Mouse (Mus musculus): ENCODE data around the gene Cldn14.
"Not testable (repeated sequence)": the region's sequence is repeated elsewhere in the genome, so short reads cannot be mapped to it uniquely, and the experiment has no call there.

Cldn14 gene

DNA sequence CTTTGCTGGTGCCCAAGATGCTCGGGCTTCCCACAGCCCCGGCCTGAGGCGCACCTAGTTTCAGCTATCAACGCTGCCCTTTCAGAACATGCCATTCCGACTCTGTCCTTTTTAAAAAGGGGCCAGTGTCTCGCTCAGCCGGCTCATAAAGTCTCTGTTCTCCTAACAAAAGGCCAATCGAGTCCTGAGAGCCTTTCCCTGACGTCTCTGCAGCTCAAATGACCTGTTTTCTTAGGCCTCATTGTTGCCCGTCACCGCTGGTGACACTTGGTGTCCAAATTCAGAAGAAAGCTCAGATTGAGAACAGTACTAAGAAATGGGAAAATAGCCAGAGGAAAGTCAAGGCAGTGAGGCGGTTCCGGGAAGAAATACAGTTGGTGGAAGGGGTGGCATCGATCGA is at the start of gene Cldn14:
Cldn14 (minus strand) TSS at position 101 of the 400 bp plus-strand sequence.
- in situ Hi-C loops (cut with MseI, MboI) = no loop called here

DNA sequence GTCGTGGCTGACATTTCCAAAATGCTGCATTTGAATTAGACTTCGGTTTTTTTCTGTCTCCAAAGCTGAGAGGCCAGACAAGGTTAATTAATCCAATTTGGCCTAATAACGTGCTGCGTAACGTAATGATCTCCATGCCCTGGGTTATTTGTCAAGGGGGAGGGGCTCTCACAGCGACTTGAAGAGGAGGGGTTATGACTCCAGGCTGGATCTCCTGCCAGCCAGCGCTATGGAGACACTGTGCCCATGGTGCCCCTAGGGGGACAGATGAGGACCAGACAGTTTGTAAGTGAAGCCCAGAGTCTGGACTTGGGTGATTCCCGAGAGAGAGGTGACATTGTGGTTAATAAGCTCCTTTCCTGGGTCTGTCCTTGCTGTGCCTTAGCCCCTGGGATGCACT is 46.9 kb upstream of the Cldn14 start:
- in situ Hi-C loops (cut with MseI, MboI) = no loop called here

- in situ Hi-C loops (cut with MseI, MboI) = no loop called here
Measured at GRCm38 (mm10) chr16:94055176-94055575, 46.5 kb upstream of the Cldn14 start.

- in situ Hi-C loops (cut with MseI, MboI) = no loop called here
Measured at GRCm38 (mm10) chr16:94050368-94050767, 41.7 kb upstream of the Cldn14 start.

GRCm38 (mm10) chr16:94044996-94045395 is 36.4 kb upstream of the Cldn14 start:
- in situ Hi-C loops (cut with MseI, MboI) = loop anchor here (10.0 kb wide), 1 partner anchor 210 kb away; no protein-coding TSS in a partner anchor

DNA sequence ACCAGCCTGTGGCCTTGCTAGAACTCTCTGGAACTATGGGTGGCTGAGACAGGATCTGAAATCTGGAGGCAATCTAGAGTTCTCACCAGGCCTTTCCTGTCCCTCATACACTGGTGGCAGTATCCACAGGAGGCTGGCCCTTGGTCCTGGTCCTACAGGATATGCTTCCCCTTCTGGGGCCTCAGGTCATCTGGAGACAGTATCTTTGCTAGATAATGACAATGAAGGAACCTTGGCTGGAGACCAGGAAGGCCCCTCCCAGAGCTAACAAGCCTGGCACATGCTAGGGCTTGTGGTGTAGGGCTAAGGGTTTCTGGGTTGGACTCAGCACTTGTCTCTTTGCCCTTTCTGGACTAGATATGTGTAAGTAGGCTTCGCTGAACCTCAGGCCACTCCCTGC is 35.2 kb upstream of the Cldn14 start:
- in situ Hi-C loops (cut with MseI, MboI) = loop anchor here (10.0 kb wide), 1 partner anchor 211 kb away; no protein-coding TSS in a partner anchor

- in situ Hi-C loops (cut with MseI, MboI) = loop anchor here (10.0 kb wide), 1 partner anchor 214 kb away; no protein-coding TSS in a partner anchor
Measured at GRCm38 (mm10) chr16:94041065-94041712, 32.6 kb upstream of the Cldn14 start.

GRCm38 (mm10) chr16:94040485-94040884 is 31.8 kb upstream of the Cldn14 start:
- in situ Hi-C loops (cut with MseI, MboI) = loop anchor here (10.0 kb wide), 1 partner anchor 214 kb away; no protein-coding TSS in a partner anchor

GRCm38 (mm10) chr16:94038986-94039341 is 30.3 kb upstream of the Cldn14 start:
- in situ Hi-C loops (cut with MseI, MboI) = no loop called here

DNA sequence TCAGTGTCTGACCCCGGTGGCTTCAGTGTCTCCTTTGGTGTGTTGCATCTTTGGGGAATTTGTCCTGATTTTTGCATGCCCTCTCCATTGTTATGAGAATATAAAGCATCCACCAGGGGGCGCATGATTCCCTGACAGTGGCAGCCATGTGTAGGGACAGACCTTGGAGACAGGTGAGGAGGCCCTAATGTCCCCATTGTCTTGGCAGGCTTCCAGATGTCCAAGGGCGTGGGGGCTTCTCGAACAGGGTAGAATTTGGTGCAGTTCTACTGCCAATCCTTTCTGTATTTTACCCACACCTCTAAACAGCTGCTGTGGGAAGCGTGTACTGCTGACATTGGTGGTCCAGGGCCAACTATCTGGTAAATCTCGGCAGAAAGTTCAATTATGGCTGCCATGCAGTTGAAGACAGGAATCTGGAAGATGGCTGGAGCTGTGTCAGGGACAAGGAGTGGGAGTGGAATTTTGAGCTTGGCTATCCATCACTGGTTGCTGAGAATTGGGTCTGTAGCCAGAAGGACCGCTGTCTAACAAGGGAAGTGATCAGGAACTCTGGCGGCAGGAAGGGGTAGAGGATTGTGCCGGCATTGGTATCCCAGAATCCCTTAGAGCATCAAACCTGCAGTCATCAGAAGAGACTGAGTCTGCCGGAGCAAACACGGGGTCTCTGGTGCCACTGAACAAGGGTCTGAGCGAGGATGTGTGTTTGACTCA is 29.8 kb upstream of the Cldn14 start:
- in situ Hi-C loops (cut with MseI, MboI) = no loop called here

- in situ Hi-C loops (cut with MseI, MboI) = no loop called here
Measured at GRCm38 (mm10) chr16:94037280-94037679, 28.6 kb upstream of the Cldn14 start.

DNA sequence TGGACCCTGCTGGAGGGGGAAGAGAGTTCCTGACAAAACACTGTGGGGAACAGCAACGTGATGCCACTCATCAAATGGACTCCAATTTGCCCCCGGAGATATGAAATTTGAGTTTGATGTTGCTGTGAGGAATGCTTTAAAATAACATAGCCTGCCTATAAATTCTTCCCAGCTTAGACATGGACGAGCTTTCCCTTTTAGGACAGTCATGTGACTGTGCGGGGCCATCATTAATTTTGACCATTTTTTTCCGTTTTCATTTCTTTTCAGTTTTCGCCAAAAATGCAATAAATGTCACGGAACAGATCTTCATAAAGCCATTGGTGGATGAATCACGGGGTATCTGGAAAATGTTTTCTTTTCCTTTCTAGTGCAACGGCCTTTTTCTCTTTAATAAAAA is 25.5 kb upstream of the Cldn14 start:
- in situ Hi-C loops (cut with MseI, MboI) = no loop called here

DNA sequence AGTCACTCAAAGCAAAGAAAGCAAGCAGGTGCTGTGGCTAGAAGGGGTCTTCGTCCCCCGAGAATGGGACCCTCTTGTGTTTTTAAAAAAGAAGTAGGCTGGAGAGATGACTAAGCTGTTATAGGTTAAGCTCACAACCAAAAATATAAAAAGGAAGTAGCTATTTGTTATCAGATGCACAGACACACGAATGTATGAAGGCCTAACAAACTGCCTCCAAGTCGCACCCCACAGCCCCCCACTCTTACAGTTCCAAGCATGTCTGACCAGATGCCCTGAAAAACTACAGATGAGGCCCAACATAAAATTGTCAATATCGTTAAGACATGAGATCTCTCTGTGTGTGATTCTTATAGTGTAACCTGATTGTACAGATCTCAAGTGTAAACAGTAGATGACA is 23.6 kb upstream of the Cldn14 start:
- in situ Hi-C loops (cut with MseI, MboI) = no loop called here

DNA sequence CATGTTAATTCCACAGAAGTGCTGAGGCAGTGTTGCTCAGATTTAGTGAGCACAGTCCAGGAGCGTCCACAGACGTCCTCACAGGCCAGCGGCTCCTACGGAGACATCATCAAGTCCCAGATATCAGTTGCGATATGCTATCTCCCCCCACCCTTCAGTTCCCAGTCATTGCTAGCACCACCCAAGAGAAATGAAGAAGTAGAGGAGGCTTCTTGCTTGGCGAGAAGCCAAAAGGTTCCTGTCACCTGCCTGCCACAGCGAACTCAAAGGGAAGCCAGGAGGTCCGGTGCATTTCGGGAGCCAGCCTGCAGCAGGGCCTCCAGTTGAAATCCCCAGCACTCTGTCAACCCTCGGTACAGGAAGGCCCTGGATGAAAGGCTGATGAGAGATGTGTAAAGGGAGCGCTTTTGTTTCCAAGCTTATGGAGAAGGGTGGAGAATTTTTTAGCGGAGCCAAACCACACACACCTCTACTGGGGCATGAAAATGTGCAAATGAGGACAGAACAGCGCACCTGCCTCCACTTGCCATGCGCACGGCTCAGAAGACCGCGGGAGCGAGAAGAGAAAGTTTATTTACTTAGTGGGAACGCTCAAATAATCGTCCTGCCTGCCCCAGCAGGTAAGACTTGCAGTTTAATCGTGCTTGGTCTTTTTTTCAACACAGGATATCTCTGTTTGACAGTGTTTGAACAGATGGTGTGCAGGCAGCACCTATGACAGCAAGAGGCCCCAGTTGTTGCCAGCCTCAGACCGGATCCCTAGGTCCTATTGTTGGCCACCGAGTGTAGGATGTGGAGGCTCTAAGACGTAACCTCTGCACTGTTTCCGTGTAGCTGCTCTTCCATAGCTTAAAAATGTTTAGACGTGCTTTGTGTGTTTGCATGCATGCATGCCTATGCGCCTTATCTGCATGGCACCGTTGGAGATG is 15.0 kb upstream of the Cldn14 start:
- in situ Hi-C loops (cut with MseI, MboI) = no loop called here

DNA sequence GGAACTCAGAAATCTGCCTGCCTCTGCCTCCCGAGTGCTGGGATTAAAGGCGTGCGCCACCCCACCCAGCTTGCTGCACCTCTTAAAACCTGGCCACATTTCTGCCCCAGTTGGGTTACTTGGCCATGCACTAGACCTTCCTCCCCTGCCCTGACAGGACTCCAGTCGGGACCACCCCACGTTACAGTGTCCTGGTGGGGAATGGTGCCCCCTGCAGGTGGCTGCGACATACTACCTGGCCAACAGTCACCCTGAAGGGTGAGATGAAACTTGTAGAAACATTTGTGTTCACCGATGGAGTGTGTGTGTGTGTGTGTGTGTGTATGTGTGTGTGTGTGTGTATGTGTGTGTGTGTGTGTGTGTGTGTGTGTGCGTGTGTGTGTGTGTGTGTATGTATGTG is 11.1 kb upstream of the Cldn14 start:
- in situ Hi-C loops (cut with MseI, MboI) = not testable (repeated sequence)

GRCm38 (mm10) chr16:94017953-94018352 is 9.3 kb upstream of the Cldn14 start:
- in situ Hi-C loops (cut with MseI, MboI) = no loop called here

DNA sequence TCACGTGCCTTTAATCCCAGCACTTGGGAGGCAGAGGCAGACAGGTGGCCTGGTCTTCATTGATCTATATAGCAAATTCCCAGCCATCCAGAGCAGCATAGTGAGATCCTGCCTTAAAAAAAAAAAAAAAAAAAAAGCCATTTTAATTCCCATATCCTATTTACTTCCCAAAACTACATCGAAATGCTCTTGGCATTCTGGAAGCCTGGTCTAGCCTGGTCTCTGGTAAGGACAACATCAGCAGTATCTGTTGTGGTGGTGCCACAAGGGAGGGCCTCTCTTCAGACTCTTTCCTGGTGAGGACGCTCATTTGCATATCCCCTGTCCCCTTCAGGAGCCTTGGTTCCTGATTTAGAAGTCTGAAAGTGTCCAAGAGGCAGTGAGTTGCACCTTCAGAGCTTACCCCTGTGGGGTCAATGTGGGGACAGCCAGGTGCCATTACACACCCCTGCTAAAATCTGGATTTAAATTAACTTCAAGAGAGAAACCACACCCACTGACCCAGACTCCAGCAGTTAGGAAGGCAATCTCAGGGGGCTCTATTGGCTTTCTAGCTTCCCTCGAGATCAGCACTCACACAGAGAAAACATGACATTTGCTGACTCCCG is 6.0 kb upstream of the Cldn14 start:
- in situ Hi-C loops (cut with MseI, MboI) = loop anchor here in 1 of 2 experiments (5.0 kb wide), 1 partner anchor 72 kb away; no protein-coding TSS in a partner anchor

GRCm38 (mm10) chr16:94013328-94014086 is 4.9 kb upstream of the Cldn14 start:
- in situ Hi-C loops (cut with MseI, MboI) = loop anchor here in 1 of 2 experiments (5.0 kb wide), 1 partner anchor 71 kb away; no protein-coding TSS in a partner anchor

- in situ Hi-C loops (cut with MseI, MboI) = loop anchor here in 1 of 2 experiments (5.0 kb wide), 1 partner anchor 69 kb away; no protein-coding TSS in a partner anchor
Measured at GRCm38 (mm10) chr16:94011224-94011623, 2.6 kb upstream of the Cldn14 start.

GRCm38 (mm10) chr16:94010633-94011032 is 2.0 kb upstream of the Cldn14 start:
- in situ Hi-C loops (cut with MseI, MboI) = loop anchor here in 1 of 2 experiments (5.0 kb wide), 1 partner anchor 68 kb away; no protein-coding TSS in a partner anchor
